Mouse (Mus musculus): ENCODE results near the gene Zfp605.
"Not testable (repeated sequence)": the region's sequence is repeated elsewhere in the genome, so short reads cannot be mapped to it uniquely, and the experiment has no call there.

Zfp605 gene

DNA sequence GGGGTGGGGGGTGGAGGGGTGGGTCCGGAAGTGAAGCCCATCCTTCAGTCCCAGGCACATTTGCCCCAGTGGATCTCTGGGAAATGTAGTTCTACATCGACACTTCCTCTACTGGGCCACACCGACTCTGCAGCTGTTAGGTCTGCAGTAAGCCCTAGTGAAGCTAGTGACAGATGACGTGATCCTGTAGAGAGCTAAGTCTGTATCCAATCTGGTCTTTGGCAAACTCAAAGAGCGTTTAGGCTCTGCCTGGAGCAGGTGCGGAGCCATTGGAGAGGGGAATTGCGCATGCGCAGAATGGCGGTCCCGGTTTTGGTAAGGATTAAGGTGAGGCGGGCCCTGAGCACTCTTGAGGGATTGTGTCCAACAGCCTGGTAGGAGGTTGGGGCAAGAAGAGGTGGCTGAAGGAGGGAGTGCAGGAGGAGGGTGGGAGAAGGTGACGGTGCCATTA, at the start of gene Zfp605:
Gene Zfp605 (plus strand): TSS at position 102 of the 451 bp plus-strand sequence.
- in situ Hi-C loops (cut with MboI; ENCODE audit: low sequenced_read_pairs): no loop called here

DNA sequence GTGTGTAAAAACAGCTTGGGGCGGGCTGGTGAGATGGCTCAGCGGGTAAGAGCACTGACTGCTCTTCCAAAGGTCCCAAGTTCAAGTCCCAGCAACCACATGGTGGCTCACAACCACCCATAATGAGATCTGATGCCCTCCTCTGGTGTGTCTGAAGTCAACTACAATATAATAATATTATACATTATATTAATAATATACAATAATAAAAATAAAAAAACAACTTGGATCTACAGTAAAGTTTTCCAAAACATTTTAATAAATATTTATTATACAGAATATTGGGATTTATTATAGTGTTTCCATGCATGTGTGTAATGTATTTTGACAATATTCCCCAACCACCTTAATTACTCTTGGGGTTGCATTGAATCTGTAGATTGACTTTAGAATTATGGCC, 37.5 kb upstream of the Zfp605 start, which contains the start of gene Gm17655:
Gene Gm17655 (minus strand): TSS at position 101 of the 400 bp plus-strand sequence.
- in situ Hi-C loops (cut with MboI; ENCODE audit: low sequenced_read_pairs): not testable (repeated sequence)

DNA sequence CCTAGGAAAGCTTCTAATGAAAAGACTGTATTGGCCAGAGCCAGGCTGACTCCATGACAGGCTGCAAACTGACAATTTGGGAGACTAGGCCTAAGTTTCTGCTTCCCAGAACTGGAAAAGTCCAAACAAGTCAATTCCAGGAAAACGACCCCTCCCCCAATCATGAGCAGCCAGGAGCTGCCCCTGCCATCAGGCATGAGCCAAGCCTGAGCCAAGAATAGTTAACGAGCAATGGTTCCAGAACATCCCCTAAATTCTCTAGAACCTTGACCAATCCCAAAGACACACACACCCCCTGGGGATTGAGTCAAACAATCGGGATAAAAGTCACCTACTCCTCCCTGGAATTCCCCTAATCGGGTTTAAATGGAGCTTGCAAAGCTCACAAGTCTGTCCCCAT, 26.9 kb upstream of the Zfp605 start:
- in situ Hi-C loops (cut with MboI; ENCODE audit: low sequenced_read_pairs): no loop called here

DNA sequence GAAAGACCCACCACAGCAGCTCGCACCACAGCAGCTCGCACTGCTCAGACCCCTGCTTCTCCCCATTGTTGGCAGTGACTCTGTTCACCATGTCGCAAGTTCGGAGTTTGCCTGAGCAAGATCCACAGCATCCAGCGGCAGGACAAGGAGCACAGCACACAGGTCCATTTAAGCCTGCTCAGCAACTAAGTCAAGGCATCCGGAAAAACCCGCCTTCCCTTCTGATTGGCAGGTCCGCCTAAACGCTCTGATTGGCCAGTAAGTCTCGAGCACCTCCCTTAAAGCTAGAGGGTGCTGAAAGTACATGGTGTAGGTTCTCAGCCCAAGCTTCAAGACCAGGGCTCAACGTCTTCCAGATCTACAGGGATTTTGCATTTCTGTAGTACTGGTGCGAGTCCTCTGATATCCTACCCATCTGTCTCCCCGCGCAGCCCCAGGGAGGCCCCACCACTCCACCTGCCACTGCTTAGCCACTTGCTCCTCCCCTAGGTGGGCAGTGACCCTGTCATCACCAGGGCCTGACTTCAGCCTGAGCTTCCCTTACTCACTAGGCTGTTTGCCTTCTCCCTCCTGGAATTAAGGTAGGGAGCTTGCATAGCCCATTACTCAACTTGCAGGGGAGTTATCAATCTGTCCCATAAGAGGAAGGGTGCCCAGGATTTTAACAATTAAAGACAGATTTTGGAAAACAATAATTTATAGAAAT, 23.6 kb upstream of the Zfp605 start:
- in situ Hi-C loops (cut with MboI; ENCODE audit: low sequenced_read_pairs): no loop called here

DNA sequence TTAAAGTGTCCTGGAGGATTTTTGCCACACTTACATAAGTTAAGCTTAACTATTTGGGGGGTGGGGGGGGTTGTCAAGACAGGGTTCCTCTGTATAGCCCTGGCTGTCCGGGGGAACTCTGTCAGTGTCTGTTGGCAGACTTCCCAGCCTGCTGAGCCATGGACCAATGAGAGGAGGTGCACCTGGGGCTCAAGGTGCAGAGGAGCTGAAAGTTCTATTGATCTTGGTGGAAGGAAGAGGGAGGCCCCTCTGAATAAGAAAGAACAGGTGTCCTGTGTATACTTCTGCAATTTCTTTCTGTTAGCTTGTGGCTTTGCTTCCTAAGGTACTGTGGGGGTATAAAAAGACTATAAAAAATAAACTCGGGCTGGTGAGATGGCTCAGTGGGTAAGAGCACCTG, 18.3 kb upstream of the Zfp605 start:
- in situ Hi-C loops (cut with MboI; ENCODE audit: low sequenced_read_pairs): no loop called here

DNA sequence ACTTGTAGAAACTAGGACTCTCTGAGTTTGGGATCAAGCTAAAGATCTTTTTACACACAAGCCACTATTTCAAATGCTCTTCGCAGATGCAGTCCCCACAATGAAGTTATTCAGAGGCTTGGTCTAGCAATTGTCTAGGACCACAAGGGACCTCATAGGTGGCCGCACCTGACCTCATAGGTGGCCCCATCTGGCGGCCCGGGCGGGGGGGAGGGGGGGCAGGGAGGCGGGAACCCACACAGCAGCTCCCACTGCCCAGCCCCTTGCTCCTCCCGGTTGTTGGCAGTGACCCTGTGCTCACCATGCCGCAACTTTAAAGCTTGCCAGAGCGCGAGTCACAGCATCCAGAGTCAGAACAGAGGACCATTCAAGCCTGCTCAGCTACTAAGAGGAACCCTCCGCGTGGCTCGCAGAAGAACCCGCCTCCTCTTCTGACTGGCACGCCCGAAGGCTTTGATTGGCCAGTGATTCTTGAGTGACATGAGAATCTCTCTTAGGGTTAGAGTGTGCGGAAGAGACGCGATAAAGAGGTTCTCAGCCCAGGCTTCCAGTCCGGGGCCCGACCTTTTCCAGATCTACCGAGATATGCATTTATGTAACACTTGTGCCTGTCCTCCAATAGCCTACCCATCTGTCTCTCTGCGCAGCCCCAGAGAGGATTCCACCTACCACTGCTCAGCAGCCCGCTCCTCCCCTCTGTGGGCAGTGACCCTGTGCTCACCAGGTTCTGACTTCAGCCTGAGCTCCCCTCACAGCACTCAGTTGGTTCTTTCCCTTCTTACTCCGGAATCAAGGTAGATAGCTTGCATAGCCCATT, 15.7 kb upstream of the Zfp605 start, which contains the start of gene Gm35315:
Gene Gm35315 (minus strand): TSS at position 391 of the 817 bp plus-strand sequence.
- in situ Hi-C loops (cut with MboI; ENCODE audit: low sequenced_read_pairs): no loop called here

DNA sequence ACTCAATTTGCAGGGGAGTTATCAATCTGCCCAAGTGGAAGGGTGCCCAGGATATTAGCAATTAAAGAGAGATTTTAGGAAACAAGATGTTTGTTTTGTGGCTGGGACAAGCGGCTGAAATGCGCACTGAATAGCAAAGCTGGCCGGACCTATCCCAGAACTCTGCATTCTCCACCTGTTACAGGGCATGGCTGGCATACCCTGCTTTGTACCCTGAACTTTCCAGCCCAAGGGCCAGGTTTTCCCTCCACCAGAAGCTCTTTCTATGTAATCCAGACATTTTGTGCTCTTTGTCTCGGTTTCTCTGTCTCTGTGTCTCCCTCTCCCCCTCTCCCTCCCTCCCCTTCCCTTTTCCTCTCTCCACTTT, 15.1 kb upstream of the Zfp605 start:
- in situ Hi-C loops (cut with MboI; ENCODE audit: low sequenced_read_pairs): no loop called here

DNA sequence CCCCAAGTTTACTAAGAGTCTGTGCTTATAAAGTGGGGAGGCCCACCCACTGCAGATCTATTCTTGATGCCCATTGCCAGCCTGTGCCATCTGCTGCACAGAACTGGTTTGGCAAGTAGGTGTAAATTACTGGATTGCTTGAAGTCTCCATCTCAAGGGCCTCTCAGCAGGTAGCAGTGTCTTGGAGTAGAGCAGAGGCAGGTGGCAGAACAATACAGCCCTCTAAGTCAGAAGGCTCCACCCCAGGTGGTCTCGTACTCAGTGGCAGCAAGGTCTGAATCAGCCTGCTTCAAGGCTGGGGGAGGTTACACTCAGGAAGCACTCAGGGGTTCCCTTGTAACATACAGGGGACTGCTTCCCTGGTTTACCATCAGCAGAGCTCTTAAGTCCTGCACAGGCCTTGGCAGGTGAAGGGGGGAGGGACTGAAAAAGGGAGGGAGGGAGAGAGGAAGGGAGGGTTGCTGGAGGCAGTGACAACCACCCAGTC, 10.9 kb upstream of the Zfp605 start:
- in situ Hi-C loops (cut with MboI; ENCODE audit: low sequenced_read_pairs): no loop called here

DNA sequence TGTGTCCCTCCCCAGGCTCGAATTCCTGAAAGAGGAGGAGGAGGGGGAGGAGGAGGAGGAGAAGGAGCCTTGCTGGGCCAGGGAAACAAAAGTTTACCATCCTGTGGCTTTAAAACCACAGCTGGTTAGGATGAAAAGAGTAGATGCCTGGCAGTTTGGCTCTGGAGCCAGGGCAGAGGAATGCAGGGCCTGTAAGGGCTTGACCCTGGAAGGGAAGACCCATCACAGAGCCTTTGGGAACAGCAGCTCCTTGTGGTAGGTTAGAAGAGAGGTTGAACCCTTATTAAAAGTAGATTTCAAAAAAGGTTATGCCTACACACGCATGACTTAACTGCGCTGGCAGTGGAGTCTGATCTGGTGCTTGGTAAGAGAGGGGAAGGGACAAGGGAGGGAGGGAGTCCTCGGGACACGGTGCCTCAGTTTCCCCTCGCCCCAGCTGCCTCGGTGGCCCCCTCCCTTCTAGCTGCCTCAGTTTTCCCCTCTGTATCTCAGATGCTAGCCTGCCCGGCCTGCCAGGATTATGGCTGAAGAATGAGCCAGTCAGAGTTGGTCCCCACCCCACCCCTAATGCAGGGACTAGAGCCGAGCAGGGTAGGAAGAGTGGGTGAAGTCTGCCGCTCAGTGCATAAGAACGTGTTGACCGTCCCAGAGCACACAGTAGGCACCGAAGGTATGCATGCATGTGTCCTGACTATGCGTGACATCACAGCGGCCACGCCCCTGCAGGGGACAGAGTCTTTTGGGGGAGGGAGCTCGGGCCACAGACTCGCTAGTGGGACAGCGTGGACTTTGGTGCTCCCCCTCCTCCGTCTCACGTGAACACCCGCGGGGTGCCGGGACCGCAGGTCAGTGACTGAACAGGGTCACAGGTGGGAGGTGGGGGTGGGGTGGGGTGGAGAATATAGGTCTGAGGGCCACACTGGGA, 10.0 kb upstream of the Zfp605 start, which contains the start of gene Plcxd1:
Gene Plcxd1 (plus strand): TSS at position 314 of the 925 bp plus-strand sequence.
- in situ Hi-C loops (cut with MboI; ENCODE audit: low sequenced_read_pairs): no loop called here

DNA sequence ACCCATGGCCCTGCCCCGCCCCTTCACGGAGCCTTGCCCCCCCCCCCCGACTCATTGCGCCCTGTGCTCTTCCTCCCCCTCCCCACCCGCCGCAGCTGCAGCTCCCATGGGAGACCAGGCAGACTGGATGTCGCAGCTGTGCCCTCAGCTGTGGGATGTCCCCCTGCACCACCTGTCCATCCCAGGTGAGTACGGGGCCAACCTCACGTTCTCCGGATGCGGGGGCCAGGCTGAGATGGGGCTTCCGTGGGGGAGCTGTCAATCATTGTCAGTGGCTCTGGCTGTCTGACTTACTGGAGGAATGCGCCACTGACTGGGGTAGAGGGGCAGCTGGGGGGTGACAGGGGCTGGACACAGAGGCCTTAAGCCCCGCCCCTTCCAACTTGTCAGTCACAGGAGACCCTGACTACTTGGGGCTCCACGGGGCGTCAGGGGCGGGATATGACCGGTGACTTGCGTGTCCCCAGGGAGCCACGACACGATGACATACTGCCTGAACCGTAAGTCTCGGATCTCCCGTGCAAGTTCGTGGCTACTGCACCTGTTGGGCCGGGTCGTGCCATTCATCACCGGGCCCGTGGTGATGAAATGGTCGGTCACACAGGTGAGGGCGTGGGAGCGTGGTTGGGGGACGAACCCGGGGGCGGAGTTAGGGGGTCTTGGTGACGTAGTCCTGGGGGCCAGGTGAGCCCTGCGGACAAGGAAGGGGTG, 8.8 kb upstream of the Zfp605 start:
- in situ Hi-C loops (cut with MboI; ENCODE audit: low sequenced_read_pairs): no loop called here

DNA sequence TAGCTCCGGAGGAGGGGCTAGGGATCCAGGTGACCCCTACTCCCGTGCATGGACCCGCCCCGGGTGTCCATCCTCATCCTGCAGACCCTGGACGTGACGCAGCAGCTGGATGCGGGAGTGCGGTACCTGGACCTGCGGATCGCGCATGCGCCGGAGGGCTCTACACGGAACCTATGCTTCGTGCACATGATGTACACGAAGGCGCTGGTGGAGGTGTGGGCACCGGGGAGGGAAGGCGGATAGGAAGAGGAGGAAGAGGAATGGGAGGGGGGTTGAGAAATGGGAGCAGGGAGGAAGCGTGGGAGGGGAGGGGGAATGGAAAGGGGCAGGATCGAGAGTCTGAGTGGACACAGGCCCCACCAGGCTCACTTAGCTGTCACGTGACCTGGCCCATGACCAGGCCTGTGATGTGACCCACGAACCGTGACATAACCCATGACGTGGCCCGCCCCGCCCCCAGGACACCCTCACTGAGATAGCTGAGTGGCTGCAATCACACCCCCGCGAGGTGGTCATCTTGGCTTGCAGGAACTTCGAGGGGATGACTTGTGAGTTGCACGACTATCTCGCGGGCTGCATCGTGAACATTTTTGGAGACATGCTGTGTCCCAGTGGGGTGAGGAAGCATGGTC, 8.1 kb upstream of the Zfp605 start:
- in situ Hi-C loops (cut with MboI; ENCODE audit: low sequenced_read_pairs): no loop called here

DNA sequence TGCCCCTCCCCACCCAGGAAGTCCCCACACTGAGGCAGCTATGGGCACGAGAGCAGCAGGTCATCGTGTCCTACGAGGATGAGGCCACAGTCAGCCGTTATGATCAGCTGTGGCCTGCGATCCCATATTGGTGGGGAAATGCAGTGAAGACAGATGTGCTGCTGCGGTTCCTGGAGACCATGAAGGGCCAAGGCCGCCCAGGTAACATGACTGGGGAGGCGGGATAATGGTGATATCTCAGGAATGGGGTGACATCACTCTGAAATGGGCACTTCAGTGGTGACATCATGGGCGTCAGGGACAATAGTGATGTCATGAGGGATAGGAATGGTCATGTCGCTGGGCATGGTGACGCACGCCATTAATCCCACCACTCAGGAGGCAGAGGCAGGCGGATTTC, 7.5 kb upstream of the Zfp605 start:
- in situ Hi-C loops (cut with MboI; ENCODE audit: low sequenced_read_pairs): no loop called here

DNA sequence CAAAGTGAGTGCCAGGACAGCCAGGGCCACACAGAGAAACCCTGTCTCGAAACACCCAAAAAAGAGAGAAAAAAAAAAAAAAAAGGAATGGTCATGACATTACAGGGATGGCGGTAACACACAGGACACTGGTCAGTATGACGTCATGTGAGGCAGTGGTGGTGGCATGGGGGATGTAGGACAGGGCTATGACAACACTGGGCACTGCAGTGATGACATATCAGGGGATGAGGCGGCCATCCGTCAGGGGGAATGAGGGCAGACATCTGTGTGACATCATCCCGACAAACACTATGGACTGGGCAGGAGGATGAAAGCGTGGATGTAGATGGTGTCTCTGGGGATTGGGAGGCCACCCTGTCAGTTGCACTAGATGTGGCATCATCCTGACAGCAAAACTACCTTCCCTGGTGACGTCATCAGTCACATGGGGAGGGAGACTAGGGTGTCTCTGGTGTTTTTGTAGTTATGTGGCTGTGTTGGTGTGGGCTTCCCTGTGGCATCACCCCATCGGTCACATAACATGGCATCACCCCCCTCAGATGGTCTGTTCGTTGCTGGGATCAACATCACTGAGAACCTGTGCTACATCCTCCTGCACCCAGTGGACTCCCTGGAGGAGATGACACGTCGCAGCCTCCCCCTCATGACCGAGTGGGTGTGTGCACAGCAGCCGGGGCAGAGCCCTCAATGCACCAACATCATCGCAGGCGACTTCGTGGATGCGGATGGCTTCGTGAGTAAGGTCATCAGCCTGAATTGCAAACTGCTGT, 6.9 kb upstream of the Zfp605 start:
- in situ Hi-C loops (cut with MboI; ENCODE audit: low sequenced_read_pairs): no loop called here

DNA sequence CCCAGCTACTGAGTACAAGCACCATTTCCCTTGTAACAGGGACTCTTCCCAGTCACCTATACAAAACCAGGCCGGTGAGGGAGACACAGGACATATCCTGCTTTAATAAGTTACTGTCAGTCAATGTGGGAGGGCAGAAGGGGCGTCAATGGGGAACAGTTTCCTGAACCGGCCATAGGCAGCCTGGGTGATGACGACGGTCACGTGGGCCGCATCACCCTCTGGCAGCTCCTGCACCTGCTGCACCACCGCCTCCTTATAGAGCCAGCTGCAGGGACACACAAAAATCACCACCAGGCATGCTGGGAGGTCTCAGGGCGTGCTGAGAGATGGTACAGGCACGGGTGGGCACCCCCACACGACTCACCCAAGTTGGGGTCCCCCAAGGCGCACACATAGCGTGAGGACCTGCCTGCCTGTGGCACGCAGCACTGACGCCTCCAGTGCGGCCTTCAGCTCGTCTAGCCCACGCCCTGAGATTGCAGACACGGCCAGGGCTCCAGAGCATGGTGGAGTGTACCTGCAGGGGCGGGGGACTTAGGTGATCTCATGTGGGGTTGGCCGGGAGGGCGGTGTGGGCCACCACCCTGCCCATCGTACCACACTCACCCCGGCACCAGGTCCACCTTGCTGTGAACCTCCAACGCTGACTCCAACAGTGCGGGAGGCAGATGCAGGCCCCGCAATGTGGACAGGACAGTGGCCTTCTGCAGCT, 5.8 kb upstream of the Zfp605 start:
- in situ Hi-C loops (cut with MboI; ENCODE audit: low sequenced_read_pairs): no loop called here

DNA sequence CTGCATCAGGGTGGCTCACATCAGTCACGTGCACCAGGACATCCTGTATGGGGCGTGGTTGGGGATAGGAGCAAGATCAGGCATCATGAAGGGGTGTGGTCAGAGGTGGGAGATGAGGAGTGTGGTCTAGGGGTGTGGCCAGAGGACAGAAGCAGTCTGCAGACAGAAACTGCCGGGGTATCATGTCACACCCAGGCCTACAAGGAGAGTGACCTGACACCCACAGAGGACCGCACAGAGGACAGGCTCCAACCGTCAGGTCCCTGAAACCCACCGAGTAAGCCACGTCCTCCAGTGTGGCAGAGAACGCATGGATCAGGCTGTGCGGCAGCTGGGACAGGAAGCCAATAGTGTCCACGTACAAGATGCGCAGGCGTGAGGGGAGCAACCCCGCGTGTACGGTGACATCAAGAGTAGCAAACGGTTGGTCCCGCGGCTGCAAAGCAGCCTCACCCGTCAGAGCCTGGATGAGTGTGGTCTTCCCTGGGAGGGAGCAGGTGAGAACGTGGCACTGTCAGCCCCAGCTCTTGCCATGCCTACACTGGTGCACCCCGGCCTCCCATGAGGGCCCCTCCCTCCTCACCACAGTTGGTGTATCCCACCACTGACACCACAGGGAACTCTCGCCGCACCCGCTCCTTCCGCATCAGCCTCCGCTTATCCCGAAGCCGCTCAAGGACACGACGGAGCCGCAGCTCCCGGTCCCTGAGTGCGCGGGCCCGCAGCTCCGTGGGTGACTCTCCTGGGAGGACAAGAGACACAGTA, 5.1 kb upstream of the Zfp605 start:
- in situ Hi-C loops (cut with MboI; ENCODE audit: low sequenced_read_pairs): no loop called here

DNA sequence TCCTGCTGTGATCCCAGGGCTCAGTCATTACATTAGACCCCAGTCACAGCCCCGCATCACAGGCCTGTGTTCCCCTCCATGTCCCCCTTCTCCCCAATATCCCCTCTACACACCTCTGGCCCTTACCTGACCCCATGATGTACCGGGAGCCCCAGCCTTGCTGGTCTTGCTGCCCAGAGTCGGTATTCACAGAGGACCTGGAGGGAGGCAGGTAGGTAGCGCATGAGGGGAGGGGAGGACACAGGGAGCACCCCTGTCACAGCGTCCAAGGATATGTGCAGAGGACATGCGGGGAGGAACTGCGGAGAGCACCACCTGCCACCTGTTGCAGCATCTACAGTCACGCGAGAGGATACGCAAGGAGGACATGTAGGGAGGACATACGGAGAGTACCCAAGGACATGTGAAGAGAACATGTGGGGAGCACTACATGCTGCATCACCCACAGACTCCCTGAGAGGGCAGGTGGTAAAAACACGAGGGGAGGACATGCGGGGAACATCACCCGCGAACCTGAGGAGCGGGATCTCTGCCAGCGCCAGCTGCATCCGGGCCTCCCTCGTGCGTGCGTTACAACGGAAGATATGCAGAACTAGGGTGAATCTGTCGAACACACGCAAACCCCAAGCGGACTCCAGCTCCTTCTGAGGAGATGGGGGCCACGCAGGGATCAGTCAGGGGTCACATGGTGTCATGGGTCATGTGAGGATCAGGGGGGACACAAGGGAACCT, 3.6 kb upstream of the Zfp605 start:
- in situ Hi-C loops (cut with MboI; ENCODE audit: low sequenced_read_pairs): no loop called here

Data from CH12F3 (cell line).